Mouse (Mus musculus): Measurements from ENCODE around the gene Adam23.

The Adam23 gene

DNA sequence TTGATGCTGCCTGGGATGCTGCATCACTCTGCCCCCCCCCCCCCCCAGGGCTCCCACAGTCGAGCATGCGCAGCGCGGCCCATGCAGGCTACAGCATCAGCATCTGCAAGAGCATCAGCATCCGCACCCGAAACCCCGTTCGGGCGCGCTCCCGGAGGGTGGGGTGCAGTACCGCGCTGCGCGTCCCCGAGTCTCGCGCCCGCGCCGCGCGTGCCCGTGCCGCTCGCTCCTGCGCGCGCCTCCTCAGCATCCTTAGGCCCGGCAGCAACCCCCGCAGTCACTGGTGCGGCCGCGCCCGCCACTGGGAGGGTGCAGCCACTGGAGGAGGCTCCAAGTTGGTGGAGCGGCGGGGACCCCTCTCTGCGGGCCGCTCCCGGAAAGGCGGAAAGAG, at the start of gene Adam23:
TSS of gene Adam23 (plus strand) at position 236 of the 391 bp plus-strand sequence.
- DNase-seq (ENCODE audit: low read depth, low spot score): peak; percentile 40

DNA sequence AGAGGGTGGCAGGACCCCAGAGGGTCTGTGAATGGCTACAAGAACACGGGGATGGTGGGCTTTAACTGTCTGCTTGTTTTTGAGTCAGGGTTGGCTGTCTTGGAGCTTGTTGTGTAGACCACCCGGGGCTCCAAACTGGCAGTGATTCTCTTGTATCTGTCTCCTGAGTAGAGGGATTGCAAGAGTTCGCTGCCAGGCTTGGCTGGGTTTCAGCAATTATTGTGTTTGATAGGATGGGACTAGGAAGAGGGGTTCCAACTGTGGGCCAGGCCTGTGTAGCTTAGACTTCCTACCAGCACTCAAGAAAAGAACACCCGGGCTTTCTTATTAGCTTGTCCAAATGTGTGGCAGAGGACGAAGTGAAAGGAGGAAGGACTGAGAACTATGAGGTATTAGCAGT, 44.6 kb upstream of the Adam23 start:
- DNase-seq (ENCODE audit: low read depth, low spot score): no peak

DNA sequence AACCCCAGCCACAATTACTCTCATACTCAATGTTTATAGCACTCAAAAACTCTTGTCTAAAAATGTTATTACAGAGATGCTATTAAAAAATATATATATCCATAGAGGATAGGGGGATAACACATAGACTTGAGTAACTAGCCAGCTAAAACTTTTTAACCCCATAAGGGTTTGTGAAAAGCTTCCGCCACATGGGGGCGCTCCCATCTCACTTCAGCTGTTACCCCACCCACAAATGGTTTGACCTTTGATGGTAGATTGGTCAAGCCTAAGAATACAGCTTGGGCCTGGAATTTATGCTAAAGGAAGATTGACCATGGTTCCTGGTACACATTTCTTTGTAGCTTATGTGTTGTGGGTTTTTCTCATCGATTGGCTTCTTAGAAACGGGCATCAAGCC, 42.1 kb upstream of the Adam23 start:
- DNase-seq (ENCODE audit: low read depth, low spot score): no peak

DNA sequence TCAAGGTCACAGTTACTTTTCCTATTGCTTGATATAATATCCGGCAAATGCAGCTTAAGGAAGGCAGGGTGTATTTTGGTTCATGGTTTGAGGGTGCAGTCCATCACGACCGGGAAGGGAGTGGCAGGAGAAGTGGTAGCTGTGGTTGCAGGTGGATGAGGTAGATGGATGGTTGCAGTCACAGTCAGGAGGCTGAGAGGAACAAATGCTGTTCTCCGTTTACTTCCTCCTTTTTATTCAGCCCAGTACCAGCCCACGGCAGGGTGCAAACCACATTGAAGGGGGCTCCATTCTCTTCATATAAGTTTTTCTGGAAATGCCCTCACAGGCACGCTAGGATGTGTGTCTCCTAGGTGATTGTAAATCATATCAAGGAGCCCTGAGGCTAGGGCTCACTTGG, 37.3 kb upstream of the Adam23 start:
- DNase-seq (ENCODE audit: low read depth, low spot score): no peak

DNA sequence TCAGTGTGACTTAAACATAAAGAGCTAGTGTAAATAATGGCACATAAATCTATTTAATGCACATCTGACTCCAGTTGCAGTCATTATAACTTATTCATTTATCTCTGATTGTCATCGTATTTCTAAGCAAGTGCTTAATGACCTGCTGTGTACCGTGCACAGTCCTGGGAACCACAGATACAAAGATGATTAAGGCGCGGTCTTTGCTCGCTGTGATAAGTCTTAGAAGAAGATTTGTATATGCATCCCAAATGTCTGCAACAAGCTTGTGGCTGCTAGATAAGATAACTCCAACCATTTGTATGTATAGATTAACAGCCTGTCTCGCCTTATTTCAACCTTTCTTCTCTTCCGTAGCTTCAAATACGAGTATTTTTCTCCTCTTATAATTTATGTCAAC, 27.2 kb upstream of the Adam23 start:
- DNase-seq (ENCODE audit: low read depth, low spot score): no peak

DNA sequence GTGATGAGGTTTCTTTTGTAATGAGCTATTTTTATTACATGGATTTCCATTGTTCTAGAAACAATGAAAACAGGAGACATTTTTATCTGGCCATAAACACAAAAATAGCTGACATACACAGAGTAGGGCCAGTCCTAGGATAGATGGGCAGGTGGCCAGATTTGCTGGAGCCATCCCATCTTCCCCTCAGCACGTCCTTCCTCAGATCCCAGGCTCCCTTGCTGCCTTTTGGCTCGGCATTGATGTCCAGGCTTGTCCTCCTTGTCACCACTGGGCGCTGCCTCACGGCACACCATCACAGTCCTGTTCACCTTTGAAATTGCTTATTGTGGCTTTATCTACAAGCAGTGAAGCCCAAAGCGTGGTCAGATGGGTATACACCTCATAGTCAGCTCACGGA, 15.0 kb upstream of the Adam23 start:
- no peak for DNase-seq (ENCODE audit: low read depth, low spot score)

DNA sequence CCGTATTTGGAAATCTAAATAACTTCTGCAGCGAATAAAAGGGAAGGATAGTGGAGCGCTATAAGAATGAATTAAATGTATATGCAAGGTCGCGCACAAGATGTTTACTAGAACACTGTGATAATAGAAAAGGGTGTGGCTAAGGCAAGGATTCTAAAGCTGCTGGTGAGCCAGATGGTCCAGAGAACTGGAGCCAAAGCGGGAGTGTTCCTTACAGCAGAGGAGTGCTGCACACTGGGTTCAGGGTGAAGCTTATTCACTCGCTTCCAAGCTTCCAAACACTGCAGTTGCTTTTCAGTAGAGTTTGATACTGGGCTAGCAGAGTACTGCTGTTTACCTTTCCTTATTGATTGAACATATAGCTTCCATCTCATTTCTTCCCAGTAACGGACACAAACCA, 14.5 kb upstream of the Adam23 start:
- no peak for DNase-seq (ENCODE audit: low read depth, low spot score)

DNA sequence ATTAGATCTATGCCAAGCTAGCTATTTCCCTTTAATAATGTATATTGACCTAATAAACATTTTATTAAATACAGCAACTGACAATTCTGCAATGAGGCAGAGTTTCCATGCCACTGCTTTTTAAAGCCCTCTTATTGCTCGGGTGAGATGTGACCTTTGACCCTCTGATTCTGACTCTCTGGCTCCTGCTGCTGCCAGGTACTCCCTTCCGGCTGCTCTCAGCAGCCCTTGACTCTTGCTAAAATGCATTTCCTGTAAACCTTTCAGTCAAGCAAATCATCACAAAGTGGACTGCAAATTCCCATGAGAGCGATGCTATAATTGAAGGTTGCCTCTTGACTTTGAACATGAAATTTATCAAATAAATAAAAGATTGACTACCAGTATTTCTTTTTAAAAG, 13.8 kb upstream of the Adam23 start:
- no peak for DNase-seq (ENCODE audit: low read depth, low spot score)

DNA sequence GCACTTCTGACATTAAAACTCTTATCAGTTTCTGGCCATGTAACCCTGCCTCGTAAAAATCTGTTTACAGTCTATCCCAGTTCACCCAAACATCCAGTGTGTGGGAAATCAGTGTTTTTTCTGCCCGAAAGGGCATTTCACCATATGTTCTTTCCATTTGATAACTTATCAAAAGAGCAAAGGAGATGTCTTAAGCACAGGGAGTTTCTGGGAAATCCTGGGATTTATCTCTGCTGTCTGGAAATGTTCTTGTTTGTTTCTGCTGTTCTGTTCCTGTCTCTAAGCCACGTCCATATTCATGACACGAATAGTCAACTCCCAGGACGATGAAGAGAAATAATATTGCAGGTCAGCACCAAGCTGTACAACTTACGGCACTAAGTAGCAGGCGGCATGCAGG, 11.6 kb upstream of the Adam23 start:
- DNase-seq (ENCODE audit: low read depth, low spot score): no peak

DNA sequence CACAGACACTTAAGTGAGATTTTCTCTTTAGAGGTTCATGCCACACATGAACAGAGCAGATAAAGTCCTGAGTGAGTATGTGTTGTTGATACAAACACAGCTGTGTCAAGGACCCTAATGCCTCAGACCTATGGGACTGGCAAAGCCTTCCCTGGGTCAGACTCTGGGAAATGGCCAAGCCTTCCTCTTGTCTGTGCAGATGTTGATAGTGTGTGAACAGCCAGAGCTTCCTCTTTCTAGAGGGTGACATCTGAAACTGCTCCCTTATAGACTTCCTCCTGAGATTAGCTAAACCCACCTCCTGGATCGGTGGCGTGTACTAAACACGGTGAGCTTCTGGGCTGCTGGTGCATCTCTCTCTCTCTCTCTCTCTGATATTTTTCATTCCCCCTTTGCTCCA, 8.2 kb upstream of the Adam23 start:
- no peak for DNase-seq (ENCODE audit: low read depth, low spot score)

DNA sequence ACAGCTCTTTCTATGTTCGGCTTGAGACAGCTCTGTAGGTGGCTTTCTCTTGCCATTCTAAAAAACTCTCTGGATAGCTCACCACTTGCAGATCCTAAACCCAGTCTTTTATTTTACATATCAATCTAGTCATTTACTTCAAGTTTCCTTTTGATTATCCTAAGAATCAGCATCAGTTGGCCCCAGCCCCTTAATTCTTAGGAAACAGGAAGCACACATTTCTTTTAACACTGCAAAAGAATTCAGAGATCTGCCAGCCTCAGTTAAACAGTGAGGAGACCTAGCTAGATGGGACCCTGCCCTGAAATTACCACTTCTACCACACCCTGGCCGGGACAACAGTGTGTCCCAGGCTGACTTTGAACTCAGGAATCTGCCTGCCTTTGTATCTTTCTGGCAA, 3.5 kb upstream of the Adam23 start:
- no peak for DNase-seq (ENCODE audit: low read depth, low spot score)

DNA sequence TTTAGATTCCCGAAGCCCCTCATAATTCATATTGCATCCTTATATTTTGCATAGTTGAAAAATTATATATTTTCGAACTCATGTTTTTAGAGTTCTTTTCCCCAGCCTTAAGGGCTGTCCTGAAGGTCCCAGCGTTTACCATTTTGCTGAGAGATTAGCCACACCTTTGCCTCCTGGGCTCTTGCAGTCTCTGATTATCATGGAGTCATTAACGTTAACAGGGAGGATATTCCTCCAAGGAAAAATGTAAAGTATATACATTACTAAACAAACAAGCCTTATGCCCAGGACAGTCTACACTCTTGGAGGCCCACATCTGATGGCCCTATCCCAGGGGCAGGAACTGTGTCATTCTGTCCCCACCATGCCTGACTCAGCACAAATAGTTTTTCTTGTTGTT, 3.1 kb upstream of the Adam23 start:
- no peak for DNase-seq (ENCODE audit: low read depth, low spot score)

DNA sequence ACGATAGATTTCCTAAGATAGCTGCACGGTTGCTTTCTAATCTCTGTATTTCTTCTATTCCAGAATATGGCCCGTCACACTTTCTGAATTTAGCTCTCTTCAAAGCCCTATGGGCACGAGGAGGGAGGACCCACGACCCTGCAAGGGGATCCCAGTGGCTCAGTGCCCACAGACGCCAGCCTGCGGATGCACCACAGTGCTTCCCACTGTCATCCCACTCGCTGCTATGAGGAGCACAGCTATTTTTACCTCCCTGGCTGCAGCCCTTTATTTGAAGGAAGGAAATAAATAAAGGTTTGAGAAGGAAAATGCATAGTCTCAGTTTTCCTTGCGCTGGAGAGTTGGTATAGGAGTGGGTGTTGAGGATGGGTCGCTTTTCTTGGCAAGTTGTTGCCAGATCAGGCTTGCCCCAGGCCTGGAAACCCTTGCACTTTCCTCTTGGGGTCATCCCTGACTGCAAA, 512 bp upstream of the Adam23 start:
- DNase-seq (ENCODE audit: low read depth, low spot score): no peak

DNA sequence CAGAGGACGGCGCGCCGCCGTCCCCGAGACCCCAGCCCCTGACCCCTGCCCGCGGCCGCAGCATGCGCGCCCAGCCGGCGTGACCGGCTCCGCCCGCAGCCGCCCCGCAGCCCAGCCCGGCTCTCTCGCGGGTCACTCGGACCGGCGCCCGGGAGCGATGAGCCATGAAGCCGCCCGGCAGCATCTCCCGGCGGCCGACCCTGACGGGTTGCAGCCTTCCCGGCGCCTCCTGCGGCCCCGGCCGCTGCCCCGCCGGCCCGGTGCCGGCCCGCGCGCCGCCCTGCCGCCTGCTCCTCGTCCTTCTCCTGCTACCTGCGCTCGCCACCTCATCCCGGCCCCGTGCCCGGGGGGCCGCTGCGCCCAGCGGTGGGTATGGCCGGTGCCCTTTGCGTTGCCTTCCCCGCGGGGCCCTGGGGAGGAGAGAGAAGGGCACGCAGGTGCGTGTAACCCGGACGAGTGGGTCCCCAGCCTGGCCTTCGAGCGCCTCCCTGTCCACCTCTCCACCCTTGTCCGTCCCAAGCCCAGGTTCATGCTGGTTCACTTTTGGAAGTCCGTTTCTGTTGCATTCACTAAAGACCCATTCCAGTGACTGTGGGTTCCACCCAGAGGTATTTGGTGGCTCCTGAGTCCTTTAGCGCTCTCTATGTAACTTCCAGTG, 485 bp downstream of the Adam23 start:
- DNase-seq (ENCODE audit: low read depth, low spot score): no peak

DNA sequence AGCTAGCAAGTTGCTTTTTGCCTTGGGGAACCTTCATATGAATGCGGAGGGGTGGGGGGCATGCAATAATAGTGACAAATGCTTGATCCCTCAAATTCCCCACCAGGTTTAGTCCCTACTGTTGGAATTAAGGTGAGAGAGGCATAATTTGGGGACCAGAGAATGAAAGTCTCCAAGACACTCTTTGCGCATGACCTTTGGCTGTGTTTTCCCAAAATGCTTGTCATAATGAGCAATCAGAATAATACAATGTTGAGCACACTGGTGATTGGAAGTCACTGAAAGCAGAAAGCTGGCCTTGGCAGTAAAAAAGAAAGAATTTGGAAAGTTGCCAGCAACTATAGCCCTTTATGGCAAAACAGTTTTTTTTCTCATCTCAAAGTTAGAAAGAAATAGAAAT, 1.0 kb downstream of the Adam23 start:
- no peak for DNase-seq (ENCODE audit: low read depth, low spot score)

DNA sequence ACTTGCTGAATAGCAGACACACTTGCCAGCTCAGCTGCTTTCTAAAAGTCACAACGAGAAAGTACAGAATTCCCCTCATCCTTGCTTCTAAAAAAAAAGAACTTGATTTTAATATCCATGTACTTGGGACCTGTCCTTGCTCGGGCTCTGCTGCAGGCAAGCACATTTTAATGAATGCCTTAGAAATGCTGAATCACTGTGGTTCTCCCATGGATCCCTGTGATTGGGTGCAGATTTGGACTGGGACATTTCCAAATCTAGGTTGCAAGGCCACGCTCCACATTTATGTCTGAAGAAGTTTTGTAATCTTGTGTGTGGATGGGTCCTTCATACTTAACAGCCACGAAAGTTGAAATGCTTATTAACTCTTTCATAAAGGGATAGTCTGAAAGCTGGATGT, 4.4 kb downstream of the Adam23 start:
- DNase-seq (ENCODE audit: low read depth, low spot score): no peak

DNA sequence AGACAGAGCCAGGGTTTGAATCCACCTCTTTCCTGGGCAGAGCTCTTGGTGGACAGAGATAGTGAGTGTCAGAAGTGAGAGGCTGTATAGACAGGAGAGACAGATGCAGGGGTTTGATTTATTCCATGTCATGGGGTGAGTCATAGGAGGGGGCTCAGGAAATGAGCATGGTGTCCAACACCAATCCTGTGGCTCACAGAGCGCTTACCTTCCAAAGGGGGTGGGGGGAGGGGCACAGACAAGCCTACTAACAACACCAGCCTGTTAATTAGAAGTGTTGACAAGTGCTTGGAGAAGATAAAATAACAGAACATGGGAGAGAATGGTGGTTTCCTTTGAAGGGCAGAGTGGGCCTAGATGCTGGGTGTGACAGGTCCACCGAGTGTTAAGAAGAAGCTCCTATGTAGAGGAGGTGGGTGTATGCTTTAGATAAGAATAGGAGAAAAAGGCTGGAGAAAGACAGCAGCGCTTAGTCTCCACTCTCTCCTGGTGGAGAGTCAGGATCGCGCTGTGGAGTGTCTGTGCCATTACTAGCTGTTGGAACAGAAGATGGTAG, 7.7 kb downstream of the Adam23 start:
- DNase-seq (ENCODE audit: low read depth, low spot score): no peak

DNA sequence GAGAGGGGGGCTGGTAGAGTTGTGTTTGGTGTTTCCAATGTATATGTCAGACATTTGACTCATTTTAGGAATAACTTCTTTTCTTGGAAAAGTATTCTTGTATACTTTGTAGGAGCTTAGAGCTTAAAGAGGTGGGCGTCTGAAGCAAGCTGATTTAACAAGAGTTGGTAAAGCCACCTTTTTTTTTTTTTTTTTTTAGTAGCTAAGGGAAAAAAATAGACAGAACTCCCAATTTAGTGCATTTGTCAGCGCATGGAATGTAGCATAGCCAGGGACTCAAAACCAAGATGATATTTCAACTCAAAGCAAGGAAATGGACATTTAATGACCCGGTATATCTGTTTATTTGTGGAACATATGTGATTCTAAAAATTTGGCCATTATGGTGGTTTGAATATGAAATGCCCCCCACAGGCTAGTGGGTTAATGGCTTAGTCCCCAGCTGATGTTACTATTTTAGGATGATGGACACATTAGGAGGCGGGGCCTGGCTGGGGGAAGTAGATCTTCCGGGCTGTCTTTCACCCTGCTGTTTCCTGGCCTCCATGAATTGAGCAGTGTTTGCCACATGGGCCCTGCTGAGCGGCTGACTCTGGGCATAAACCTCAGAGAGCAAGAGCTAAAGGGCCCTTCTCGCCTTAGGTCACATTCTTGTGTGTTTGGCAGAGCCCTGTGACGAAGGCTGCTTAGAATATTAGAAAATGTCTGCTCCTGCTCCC, 12.3 kb downstream of the Adam23 start:
- DNase-seq (ENCODE audit: low read depth, low spot score): no peak

DNA sequence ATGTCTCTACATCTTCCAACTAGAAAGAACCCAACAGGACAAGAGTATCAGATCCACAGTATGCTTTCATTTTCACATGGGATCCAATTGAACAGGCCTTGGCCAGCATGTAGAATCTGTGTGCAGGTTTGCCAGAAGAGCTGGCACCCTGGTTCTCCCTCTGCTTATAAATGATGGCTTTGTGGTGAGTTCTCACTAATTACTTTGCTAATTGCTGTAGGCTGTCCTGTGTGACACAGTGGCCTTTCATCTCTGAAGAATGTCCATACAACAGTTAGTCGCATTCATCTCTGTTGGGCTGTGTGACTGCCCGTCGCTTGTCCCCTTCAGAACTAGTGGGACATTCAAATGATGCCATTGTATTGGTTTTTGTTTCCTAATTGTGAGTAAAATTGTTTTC, 13.5 kb downstream of the Adam23 start:
- DNase-seq (ENCODE audit: low read depth, low spot score): no peak

DNA sequence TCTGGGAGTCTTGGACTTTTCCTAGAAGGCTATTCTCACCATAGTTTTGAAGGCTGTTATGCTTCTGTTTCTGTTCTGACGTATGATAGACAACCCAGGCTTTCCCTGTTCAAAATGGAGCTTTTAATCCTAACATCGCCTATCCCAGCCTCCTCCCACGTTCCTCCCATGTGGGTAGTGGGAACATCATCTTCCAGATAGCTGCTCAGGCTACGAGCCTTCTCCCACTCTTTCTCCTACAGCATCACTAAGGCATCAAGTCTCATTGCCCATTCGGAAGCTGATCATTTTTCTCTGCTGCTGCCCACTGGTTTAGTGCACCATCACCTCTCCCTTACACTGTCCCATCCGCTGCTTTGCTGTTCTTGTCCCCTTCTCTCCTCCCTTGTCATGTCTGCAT, 14.2 kb downstream of the Adam23 start:
- no peak for DNase-seq (ENCODE audit: low read depth, low spot score)

DNA sequence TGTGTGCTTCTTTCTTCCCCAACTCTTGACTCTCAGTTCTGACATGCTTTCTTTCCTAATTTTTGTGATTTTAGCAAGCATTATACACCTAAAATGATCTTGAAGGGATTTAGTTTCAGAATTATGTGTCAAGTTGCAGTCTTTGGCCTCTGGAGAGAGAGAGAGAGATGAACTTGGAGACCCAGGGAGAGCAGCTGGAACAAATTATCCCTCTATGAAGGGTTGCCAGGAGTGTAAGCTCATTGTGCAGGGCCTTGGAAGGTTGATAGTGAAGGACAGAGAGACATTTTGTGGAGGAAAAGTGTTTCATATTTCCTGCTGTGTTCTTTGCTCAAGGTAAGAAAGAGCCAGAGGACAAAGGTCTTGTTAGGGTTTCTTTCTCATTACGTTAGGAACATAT, 18.8 kb downstream of the Adam23 start:
- DNase-seq (ENCODE audit: low read depth, low spot score): no peak

DNA sequence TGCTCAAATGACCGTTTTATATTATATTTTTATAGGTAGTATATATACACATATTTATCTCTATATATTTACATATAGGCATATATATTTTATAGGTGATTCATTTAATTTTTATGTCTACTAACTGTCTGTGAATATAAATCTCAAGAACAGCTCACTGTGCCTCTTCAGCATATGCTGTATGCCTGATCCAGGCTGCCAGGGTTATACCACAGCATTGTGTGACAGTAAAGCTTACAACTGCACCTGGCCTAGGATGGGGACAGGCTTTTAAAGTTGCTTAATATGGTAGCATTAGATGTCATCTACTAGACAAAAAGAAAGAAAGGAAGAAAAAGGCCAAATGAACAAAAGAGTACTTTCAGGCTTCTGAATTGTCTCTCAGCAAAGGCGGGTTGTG, 27.6 kb downstream of the Adam23 start:
- no peak for DNase-seq (ENCODE audit: low read depth, low spot score)

DNA sequence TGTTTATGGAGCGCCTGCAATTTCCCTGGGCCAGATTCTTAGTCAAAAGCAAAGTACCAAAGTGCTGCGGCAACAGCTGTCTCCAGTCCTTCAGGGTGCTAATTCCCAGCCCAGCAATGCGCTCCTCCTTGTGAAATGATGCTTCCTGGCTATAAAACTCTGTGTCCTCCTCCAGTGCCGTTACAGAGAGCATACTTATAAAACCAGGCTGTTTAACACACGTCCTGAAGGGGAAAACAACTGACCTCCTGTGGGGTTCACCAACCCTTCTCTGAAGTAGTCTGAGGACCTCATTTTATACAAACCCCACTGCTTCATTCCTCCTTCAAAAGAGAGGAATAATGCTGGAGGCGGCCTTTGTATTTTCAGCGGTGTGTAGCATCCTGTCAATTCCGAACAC, 28.0 kb downstream of the Adam23 start:
- no peak for DNase-seq (ENCODE audit: low read depth, low spot score)

All from retina, postnatal 7 days (tissue).